Mouse (Mus musculus) liver, embryonic 11.5 days (tissue): Measurements from ENCODE around the gene Ano2. TPM values are rescaled to one million over a fixed set of nuclear protein-coding genes. Genes with fewer than 3 reads are reported as not detected.

Experiments used
- ATAC-seq: fragments of 200-750 bp; cut with Nextera tagmentation; replicated peaks from 2 replicates; pipeline ENCODE4 v1.8.0; 2017; ENCODE audit warnings: moderate number of reproducible peaks, mild to moderate bottlenecking, moderate TSS enrichment, moderate library complexity; ENCODE audit not compliant: low FRiP score
- DNase-seq: peaks from one replicate; pipeline ENCODE4 v3.0.0-alpha.2; 2017; ENCODE audit warnings: low spot score
- H3K27ac ChIP-seq: fragments of 300-500 bp; sonication (generic); 2 replicates; pipeline ENCODE4 v1.5.1; 2014; ENCODE audit warnings: mild to moderate bottlenecking, low read depth, low read length, control low read depth
- H3K27me3 ChIP-seq: fragments of 300-500 bp; sonication (generic); replicated peaks from 2 replicates; pipeline ENCODE4 v1.6.1; 2014; ENCODE audit warnings: low read length, mixed read lengths; ENCODE audit not compliant: control insufficient read depth, insufficient read depth
- H3K36me3 ChIP-seq: fragments of 300-500 bp; sonication (generic); 2 replicates; pipeline ENCODE4 v1.6.1; 2014; ENCODE audit warnings: mild to moderate bottlenecking, low read length, moderate library complexity, mixed read lengths; ENCODE audit not compliant: control insufficient read depth, insufficient read depth
- H3K4me1 ChIP-seq: fragments of 300-500 bp; sonication (generic); replicated peaks from 2 replicates; pipeline ENCODE4 v1.6.1; 2014; ENCODE audit warnings: low read length, mixed read lengths; ENCODE audit not compliant: control insufficient read depth, insufficient read depth
- H3K4me2 ChIP-seq: fragments of 300-500 bp; sonication (generic); 2 replicates; pipeline ENCODE4 v1.6.1; 2014; ENCODE audit warnings: mild to moderate bottlenecking, control low read depth, moderate library complexity
- H3K4me3 ChIP-seq: fragments of 300-500 bp; sonication (generic); 2 replicates; pipeline ENCODE4 v1.5.1; 2014; ENCODE audit warnings: low read depth, low read length, control low read depth
- H3K9ac ChIP-seq: fragments of 300-500 bp; sonication (generic); 2 replicates; pipeline ENCODE4 v1.6.1; 2014; ENCODE audit warnings: low read depth, low read length, control low read depth
- H3K9me3 ChIP-seq: fragments of 300-500 bp; sonication (generic); 2 replicates; pipeline ENCODE4 v1.6.1; 2016; ENCODE audit warnings: low read length, inconsistent platforms, mixed read lengths; ENCODE audit not compliant: control insufficient read depth
- WGBS: fragments of 180-500 bp; shearing (Covaris S2); extraction: QIAGEN DNeasy Blood & Tissue Kit; methylation state at CpG from one replicate; pipeline ENCODE4 v1.1.7; 2014; 5-methylcytosine and 5-hydroxymethylcytosine counted together
- polyA plus RNA-seq: library from polyadenylated mRNA; unstranded; fragments of >200 nt; fragmentation: Nextera tagmentation; extraction: Ambion mirVana; gene quantifications from 2 replicates; pipeline ENCODE4 v1.2.1, GENCODE M21; 2014

The Ano2 gene
- polyA plus RNA-seq, 1 experiment from 2014 or later, result 0.10 TPM

DNA sequence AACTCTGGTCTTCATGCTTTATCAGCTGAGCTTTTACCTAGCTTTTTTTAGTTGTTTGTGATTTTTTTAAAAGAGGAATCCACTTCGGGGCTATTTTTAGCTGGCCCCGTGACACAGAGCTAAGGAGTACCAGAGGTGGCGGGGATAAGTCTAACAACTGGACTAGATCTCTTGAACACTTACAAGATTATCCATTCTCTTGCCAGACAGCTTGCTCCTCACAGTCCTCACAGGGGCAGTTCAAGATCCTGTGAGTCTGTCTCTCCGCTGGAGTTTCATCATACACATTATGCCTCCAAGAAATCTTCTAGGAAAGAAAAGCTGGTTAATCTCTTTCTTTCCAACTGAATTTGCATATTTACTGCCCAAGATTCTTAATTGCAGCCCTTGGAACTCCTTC lies 293.8 kb downstream of the Ano2 start:
- no peak for DNase-seq
- ATAC-seq, result no peak
- Histone ChIP-seq H3K4me3 (no peak overlapping the region), H3K4me2 (no peak overlapping the region), H3K9ac (no peak overlapping the region), H3K36me3 (no peaks in the 10 kb centered on the region), H3K9me3 (no peaks in the 10 kb centered on the region), H3K27me3 (no peaks in the 10 kb centered on the region), H3K27ac (no peak overlapping the region), H3K4me1 (no peaks in the 10 kb centered on the region)
- 80% methylated on average over 4 of the region's 4 CpGs for WGBS

GRCm38 (mm10) chr6:125992731-125993130 lies 302.5 kb downstream of the Ano2 start:
- Histone ChIP-seq H3K36me3 (no peaks in the 10 kb centered on the region), H3K4me3 (no peak overlapping the region), H3K9ac (no peak overlapping the region), H3K27me3 (no peaks in the 10 kb centered on the region), H3K27ac (no peak overlapping the region), H3K9me3 (no peaks in the 10 kb centered on the region), H3K4me2 (no peak overlapping the region), H3K4me1 (no peaks in the 10 kb centered on the region)
- no peak for DNase-seq
- no peak for ATAC-seq
- 31% methylated on average over 6 of the region's 6 CpGs for WGBS

DNA sequence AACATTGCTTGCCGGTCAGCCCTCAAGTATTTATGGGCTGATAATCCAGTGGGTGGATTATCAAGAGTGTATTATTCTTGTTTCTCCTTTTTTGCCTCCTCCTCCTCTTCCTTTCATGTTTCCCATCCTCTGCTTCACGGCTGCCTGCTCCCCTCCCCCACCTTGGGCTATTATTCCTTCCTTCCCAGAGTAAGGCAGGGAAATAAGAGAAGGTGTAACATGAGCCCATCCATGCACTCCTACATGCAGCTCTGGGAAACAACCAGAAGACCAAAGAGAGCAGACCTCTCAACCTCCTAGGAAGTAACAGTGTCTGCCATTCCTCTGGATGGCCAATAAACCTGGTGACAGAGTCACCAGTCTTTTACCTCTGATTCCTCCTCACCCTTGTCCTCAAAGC lies 311.6 kb downstream of the Ano2 start:
- Histone ChIP-seq H3K27ac (peak overlapping the region; percentile 16; the same call in 1 of the 2 replicates), H3K4me2 (no peak overlapping the region), H3K4me1 (peaks cover 2% of the 10 kb centered on the region; the same call in 1 of the 2 replicates), H3K4me3 (no peak overlapping the region), H3K27me3 (no peaks in the 10 kb centered on the region), H3K9me3 (no peaks in the 10 kb centered on the region), H3K9ac (no peak overlapping the region), H3K36me3 (no peaks in the 10 kb centered on the region)
- 46% methylated on average over 2 of the region's 2 CpGs for WGBS
- ATAC-seq, result no peak
- no peak for DNase-seq

DNA sequence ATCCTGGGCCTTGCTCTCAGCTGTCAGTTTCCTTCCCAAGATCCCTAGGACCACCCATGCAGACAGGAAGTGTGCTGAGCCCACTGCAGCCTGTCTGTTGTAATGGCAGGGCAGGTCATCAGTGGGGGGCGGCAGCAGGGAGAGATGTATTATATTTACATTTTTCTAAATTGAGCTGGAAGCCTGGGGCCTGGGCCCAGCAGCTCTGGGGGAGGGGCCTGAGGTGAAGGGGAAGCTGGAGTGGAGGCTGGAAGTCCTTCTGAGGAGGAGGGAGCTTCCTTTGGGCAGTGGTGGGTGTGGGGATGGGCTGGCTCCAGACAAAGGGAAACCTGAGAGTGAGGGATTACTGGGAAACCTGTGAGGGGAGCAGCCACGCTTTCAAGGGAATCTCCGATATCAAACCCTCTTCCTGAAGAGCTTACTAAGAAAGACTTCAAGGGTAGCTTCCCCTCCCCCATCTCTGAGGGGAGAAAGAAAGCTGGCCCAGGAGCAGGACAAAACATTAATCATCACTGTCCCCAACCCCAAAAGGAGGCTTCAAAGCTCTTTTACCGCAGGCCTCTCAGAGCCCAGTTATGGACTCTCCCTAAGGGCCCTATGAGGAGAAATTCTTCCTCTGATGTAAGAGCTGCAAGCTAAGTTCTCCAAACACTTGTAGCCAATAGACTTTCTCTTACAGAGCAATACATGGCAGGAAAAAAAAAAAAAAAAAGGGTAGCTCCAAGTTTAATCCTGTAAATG lies 313.0 kb downstream of the Ano2 start:
- no peak overlapping the region for H3K4me3 ChIP-seq
- H3K27me3 ChIP-seq, result no peaks in the 10 kb centered on the region
- H3K9me3 ChIP-seq, result no peaks in the 10 kb centered on the region
- DNase-seq (peak; percentile 58), ATAC-seq (peak; percentile 63)
- H3K27ac ChIP-seq, result 0 out of 2 replicates have a peak overlapping the region, but pooled peaks have one; percentile 16
- no peaks in the 10 kb centered on the region for H3K36me3 ChIP-seq
- no peak overlapping the region for H3K9ac ChIP-seq
- WGBS, result 23% methylated on average over 4 of the region's 4 CpGs
- peaks cover 2% of the 10 kb centered on the region; the same call in 1 of the 2 replicates for H3K4me1 ChIP-seq
- no peak overlapping the region for H3K4me2 ChIP-seq

- Histone ChIP-seq H3K27ac (no peak overlapping the region), H3K4me1 (peaks cover 2% of the 10 kb centered on the region; the same call in 1 of the 2 replicates), H3K9ac (no peak overlapping the region), H3K9me3 (no peaks in the 10 kb centered on the region), H3K36me3 (no peaks in the 10 kb centered on the region), H3K4me2 (no peak overlapping the region), H3K27me3 (no peaks in the 10 kb centered on the region), H3K4me3 (no peak overlapping the region)
- no peak for ATAC-seq
- DNase-seq, result no peak
- WGBS, result 68% methylated on average over 6 of the region's 6 CpGs
These were observed 316.4 kb downstream of the Ano2 start for GRCm38 (mm10) chr6:126006647-126007046.

- H3K4me2 ChIP-seq, result no peak overlapping the region
- H3K36me3 ChIP-seq, result no peaks in the 10 kb centered on the region
- WGBS, result 44% methylated on average over 3 of the region's 3 CpGs
- H3K4me1 ChIP-seq, result no peaks in the 10 kb centered on the region; the same call in 1 of the 2 replicates
- DNase-seq (no peak), ATAC-seq (no peak)
- H3K9ac ChIP-seq, result no peak overlapping the region
- H3K9me3 ChIP-seq, result no peaks in the 10 kb centered on the region
- no peaks in the 10 kb centered on the region for H3K27me3 ChIP-seq
- no peak overlapping the region for H3K4me3 ChIP-seq
- H3K27ac ChIP-seq, result no peak overlapping the region
These were observed 318.9 kb downstream of the Ano2 start for GRCm38 (mm10) chr6:126009083-126009482.

GRCm38 (mm10) chr6:126016991-126017390 lies 326.8 kb downstream of the Ano2 start:
- WGBS, result 88% methylated on average over 2 of the region's 2 CpGs
- no peak for ATAC-seq

GRCm38 (mm10) chr6:126018411-126018810 lies 328.2 kb downstream of the Ano2 start:
- H3K9me3 ChIP-seq, result no peaks in the 10 kb centered on the region
- no peak overlapping the region for H3K4me2 ChIP-seq
- H3K27me3 ChIP-seq, result no peaks in the 10 kb centered on the region
- no peaks in the 10 kb centered on the region for H3K36me3 ChIP-seq
- H3K4me3 ChIP-seq, result no peak overlapping the region
- DNase-seq, result no peak
- no peak overlapping the region for H3K27ac ChIP-seq
- no peaks in the 10 kb centered on the region for H3K4me1 ChIP-seq
- 79% methylated on average over 1 of the region's 1 CpGs for WGBS
- H3K9ac ChIP-seq, result no peak overlapping the region
- ATAC-seq, result no peak

More at GRCm38 (mm10) chr6:126016991-126017390, 326.8 kb downstream of the Ano2 start:
- Histone ChIP-seq H3K27ac (no peak overlapping the region), H3K4me1 (no peaks in the 10 kb centered on the region; the same call in 1 of the 2 replicates), H3K4me3 (no peak overlapping the region), H3K9me3 (no peaks in the 10 kb centered on the region), H3K36me3 (no peaks in the 10 kb centered on the region), H3K9ac (no peak overlapping the region), H3K4me2 (no peak overlapping the region), H3K27me3 (no peaks in the 10 kb centered on the region)
- no peak for DNase-seq
